Mouse (Mus musculus) cerebellum, adult 2 months (tissue): ENCODE measurements at regions not wholly inside any gene's neighbourhood (a gene's known extent, or its start where the extent isn't known, plus 50 kb on each side); places are given as distances from the start of the nearest gene placed in this dataset.

Experiments
- CTCF ChIP-seq: fragments of 200-500 bp; IDR thresholded peaks from 2 replicates; pipeline ENCODE4 v1.5.1; 2011; ENCODE audit warnings: low read depth, mild to moderate bottlenecking, control low read depth, low read length, moderate library complexity, borderline replicate concordance; ENCODE audit not compliant: insufficient read depth
- POLR2A ChIP-seq: fragments of 200-500 bp; IDR thresholded peaks from 2 replicates; pipeline ENCODE4 v1.6.1; 2011; ENCODE audit warnings: low read length, control low read depth, borderline replicate concordance; ENCODE audit not compliant: insufficient read depth

DNA sequence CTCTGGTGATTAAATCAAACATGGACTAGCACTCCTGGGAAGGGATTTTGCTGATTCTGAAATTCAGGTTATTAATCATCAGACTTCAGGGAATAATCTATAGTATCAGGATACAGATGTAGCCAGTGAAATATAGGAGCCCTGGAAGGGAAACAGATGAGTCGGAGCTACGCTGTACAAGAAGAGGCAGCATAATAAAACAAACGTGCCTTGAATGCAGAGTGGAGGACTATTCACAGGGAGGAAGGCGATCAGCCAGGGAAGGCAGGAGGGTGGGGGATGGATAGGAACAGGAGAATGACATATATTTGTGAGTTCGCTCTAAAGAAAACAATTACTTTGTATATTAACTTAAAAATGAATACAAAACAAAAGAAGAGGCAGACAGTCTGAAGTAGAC, 286.6 kb upstream of the Got2 start:
- TF ChIP-seq CTCF = no peak
- TF ChIP-seq POLR2A = no peak
